Mouse (Mus musculus) mouse trophoblast stem cell (cell line): ENCODE results near the gene Elmod1.

Source experiments
- in situ Hi-C, 2 experiments: fragments of 300-500 bp; cut with MseI, MboI; formaldehyde crosslinking; loops; 2 replicates in 1 of 2; 3 replicates in 1 of 2; pipeline ENCODE4 v1.15.1; 2025

Elmod1 gene

DNA sequence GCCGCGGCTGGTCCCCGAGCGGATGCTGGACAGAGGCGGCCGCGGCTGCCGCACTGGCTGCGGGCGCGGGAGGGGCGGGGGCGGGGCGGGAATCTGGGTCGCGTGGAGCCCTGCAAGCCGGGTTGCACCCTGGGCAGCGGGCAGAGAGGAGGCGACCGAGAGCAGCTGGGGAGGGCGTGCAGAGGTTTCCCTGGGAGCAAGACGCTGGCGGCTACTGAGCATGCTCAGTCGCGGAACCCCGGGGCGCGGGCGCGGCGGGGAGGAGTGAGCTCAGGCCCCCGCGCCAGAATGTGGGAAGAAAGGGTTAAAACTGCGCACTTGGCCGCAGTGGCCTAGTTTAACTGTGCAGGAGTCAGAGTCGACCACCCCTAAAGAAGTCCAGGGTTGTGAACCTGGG is at the start of gene Elmod1:
Gene Elmod1, minus strand, starts transcription at position 180 of the 397 bp plus-strand sequence.
- in situ Hi-C loops: no loop called here

DNA sequence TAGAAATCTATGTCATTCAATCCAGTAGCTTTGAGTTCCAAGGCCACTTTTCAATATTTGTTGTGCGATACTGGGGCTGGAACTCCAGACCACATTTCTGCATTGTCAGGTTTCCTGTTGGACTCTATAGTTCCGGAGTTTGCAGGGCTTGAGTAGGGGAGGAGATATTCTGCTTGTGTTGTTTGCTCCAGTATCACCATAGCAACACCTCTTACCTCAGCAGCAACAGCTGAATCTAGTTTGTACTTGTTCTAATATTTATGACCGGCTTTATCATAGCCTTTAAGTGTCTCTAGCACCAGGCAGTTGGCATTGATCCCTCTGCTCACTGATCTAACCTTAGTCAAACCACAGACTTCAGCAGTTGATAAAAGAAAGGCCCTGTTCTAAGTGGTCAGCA is 47.7 kb upstream of the Elmod1 start:
- in situ Hi-C loops: no loop called here

DNA sequence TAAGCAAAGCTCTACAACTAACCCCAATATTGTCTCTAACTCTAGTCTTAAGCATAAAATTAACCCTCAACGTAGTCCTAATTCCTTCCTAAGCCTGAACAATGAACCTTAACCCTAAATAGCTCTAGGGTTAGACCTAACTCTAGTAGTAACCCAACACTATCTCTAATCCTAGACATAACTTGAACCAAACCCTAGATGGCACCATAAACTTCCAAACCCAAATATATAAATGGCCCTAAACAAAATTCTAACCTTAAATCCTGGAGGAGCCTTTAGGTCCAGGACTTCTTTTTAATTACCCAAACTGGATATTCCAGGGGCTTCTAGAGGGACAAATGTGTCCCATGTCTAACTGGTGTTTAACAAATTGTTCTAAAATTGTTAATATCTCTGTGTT is 19.4 kb upstream of the Elmod1 start:
- in situ Hi-C loops: loop anchor here in 1 of 2 experiments (5.0 kb wide), 1 partner anchor 118 kb away; no protein-coding TSS in a partner anchor

DNA sequence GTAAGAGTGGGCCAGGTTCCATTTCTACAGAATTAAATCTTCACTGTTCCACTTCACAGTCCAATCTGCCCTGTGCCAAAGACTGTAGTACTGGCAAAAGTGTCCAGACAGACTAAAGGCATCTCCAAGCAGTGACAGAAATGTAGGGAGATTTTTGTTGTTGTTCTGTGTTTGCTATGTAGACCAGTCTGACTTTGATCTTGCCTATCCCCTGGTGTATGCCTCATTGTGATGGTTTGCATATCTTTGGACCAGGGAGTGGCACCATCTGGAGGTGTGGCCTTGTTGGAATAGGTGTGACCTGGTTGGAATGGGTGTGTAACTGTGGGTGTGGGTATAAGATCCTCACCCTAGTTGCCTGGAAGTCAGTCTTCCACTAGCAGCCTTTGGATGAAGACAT is 17.5 kb upstream of the Elmod1 start:
- in situ Hi-C loops: loop anchor here in 1 of 2 experiments (5.0 kb wide), 1 partner anchor 120 kb away; no protein-coding TSS in a partner anchor

DNA sequence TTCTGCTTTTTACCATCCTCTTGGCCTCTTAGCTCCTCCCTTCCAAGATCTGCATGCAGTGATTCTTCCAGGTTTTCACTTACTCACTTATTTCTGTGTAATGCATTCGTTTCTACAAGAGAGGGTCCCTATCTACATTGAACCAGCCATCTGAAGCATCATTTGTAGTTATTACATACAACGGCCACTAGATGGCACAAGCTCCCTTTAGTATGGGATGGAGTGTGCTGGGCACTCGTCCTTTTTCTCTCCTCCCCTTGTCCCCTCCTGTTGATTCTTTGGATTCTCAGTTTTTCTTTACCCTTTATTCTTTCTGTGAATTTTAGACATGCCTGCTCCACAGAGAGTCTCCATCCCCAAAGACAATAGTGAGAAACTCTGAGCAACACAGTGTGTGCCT is 15.8 kb upstream of the Elmod1 start:
- in situ Hi-C loops: loop anchor here in 1 of 2 experiments (5.0 kb wide), 1 partner anchor 121 kb away; no protein-coding TSS in a partner anchor

DNA sequence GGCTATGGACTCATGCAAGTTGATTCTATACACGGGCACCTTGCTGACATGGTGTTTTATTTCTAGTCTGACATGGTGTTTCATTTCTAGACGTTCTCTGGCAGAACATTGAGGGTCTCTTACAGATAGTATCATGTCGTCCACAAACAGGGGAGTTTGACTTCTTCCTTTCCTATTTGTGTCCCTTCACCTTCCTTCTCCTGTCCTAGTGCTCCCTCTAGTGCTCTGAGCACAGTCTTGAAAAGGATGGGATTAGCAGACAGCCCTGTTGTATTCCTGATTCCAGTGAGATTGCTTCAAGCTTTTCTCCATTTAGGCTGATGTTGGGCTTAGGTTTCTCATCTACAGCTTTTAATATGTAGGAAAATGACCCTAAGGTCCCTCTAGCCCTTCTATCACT is 11.9 kb upstream of the Elmod1 start:
- in situ Hi-C loops: loop anchor here in 1 of 2 experiments (10.0 kb wide), 1 partner anchor 92 kb away; no protein-coding TSS in a partner anchor

DNA sequence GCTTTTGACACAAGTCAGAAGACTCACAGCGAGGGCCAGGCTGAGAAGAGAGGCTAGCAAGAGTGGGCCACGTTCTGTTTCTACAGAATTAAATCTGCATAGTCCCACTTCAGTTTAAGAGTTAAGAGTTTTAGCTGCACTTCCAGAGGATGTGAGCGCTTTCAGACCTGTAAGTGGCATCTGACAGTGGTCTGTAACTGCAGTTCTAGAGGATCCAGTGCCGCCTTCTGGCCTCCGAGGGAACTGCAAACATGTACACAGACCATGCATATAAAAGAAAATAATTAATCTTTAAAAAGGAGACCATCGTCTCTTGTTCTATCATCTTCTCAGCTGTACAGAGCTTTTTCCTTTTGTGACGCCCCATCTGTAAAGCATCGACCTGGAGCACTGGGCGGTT is 9.8 kb upstream of the Elmod1 start:
- in situ Hi-C loops: loop anchor here in 1 of 2 experiments (10.0 kb wide), 1 partner anchor 90 kb away; no protein-coding TSS in a partner anchor

DNA sequence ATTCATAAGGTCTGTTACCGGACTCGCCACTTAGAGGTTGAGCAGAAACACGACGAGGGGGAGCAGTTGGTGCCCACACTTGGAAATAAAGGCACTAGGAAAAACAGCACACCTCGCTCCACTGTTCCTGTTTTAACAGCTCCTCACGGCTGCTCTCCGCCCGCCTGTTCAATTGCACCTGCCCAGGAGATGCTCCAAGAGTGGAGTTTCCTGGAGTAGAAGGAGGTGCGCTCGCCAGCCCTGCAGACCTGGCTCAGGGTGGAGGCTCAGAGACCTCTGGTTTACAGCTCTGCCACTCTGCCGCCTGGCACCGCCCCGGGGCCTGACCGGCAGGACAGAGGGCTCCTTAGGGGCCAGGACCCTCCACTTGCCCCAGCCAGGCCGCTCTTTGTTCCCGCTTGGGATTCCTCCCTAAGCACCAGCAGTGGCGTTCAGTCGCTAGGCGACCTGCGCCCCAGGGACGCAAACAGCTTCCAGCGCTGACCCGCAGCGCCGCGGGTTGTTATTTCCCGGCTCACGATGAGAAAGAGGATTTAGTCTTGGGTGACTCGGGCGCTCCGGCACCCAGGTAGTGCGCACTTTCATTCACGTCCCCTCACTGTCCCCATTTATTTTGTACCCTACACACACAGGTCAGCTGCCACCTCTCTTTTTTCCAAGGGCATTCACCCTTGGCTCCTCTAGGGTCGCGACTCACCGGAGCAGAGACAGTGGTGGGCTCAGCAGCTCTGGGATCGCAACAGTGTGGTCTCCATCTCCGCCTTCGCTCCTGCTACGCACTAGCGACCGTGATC is 576 bp downstream of the Elmod1 start:
- in situ Hi-C loops: no loop called here

DNA sequence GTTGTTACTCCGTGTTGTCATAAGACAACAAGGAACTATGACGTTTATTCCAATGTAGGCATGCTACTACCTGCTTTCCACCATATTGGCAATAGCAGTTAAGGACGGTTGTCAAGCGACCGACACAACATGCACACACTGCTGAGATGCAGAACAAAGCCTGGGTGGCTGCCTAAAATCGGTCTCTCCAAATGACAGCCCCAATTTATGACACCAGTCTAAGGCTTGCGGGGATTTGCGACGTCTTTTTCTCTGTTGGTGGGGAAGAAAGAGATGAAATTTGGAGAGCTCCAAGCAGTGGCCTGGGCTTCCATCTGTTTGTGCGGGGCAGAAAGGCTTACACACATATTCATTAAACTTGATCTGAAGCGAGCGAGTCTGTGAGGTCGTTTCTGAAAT is 1.2 kb downstream of the Elmod1 start:
- in situ Hi-C loops: no loop called here

DNA sequence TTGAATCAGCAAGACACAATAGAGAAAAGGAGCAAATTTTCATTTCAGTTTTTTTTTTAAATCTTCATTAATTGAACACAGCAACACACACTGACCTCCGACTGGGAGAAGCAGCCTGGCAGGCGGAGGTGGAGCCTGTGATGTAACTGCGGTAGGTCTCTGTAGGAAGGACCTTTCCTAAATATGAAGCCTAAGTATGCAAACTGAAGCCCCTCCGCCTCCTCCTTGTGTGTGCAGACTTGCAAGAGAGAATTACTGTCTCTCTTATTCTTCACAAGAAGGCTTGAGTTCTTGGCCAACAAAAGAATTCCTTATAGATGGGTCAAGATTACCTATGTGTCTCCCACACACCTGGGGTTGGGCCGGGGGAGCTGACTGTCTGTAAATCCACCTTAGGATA is 1.9 kb downstream of the Elmod1 start:
- in situ Hi-C loops: no loop called here

DNA sequence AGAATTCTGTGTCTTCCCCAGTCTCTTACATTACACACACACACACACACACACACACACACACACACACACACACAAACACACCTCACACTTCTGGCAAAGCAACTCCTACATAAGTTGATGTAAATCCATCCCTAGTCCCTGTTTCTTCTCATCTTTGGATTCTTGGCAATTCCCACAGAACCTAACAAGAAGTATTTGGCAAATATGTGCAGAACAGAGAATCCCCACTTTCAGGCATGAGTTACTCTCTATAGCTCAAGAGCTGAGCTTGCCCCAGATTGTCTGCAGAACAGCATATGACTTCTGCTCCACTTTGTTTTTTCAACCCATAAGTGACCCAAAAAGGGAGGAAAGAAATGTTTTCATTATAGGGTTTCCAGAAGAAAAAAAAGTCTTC is 2.7 kb downstream of the Elmod1 start:
- in situ Hi-C loops: no loop called here

DNA sequence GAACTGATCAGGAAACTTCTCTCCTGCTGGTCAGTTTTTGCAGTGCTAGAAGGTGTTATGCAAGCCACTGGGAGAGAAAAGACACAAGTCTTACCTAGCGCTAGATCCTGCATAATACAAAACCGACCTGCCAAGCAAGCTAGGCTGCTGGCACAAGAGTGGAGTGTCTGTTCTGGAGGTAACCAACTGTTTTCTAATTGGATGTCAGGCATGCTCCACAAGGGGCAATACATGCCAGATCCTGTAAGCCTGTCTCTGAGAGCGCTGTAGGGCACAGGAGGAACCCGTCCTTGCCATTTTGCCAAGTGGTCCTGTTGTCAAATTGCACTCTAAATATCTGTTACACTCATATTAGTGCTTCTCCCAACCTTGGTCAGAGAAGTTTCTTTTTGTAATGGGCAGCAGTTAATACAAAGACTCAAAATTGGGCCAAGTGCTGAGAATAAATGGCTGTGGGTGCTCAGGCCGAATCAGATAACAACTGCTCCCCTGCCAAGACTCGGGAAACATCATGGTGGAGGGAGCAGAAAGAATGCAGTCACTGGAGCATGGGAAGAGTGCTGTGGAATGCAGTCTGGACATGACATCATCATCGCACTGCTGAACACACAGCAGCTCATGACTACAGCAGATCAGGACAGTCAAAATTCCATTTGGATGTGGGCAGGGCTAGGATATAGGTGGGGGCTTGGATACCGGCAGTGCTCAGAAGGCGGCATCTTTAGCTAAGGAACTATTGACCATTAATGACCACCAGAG is 7.3 kb downstream of the Elmod1 start:
- in situ Hi-C loops: no loop called here

DNA sequence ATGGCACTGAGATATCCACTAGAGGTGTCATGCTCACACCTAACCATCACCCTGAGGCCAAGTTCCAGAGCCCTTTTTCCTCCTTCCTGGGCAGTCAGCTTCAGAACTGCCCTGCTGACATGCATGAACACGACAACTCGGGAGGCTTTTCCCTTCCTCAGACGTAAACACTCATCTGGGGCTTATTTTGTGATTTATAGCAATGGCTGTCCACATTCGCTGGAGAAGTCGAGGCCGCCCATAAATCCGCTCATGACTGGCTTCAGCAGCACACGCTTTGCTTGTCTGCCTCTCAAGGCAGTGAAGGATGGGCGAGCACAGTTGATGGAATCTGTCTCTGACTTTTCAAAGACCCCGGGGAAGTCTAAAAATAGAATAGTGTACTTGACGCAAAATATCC is 18.1 kb downstream of the Elmod1 start:
- in situ Hi-C loops: no loop called here

DNA sequence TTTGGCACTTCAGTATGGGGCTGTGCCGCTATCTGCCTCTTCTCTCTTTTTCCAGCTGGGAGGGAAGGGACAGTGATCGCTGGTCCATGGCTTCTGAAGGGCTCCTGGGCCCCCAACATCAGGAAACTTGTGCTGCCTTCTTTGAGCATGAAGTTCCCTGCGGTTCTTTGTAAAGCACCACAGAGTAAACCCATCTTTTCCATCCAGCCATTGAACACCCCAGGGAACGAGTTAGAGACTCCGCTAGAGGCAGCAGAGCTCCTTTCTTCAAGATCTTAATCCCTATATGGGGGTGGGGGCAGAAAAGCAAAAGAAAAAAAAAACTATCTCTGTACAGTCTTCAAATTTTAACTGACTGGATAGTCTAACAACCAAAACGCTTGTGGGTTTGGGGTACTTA is 20.2 kb downstream of the Elmod1 start:
- in situ Hi-C loops: no loop called here

DNA sequence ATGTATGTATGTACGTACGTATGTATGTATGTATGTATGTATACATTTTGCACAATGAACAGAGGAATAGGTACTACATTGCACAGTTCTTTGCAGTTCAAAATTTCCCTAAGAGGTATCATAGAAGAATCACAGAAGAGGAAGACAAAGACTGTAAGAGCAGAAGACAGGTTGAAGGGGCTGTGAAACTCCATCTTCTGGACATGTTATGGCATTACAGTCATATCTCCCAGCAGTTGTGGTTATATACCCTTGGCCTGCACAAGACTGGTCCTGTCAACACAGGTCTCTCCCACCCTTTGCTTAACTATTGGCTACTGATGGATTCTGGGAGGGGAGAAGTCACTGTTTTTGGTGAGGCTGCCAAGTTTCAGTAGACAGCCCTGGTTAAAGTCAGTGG is 27.6 kb downstream of the Elmod1 start:
- in situ Hi-C loops: no loop called here

DNA sequence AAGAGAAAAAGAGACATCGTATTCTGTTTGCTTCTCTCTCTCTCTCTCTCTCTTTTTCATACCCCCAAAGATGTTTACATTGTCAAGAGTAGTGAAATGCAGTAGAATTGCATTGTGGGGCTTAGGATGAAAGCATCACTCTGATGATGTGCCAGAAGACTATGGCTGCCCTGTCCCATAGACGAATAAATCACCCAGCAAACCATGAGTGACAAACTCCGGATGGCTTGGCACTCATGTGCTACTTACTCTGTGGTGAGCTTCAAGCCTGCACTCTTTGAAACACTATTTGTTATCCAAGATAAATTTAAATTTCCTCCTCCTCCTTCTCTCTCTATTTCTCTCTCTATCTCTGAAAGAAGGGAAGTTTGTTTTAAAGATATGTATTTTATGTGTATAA is 36.5 kb downstream of the Elmod1 start:
- in situ Hi-C loops: no loop called here

DNA sequence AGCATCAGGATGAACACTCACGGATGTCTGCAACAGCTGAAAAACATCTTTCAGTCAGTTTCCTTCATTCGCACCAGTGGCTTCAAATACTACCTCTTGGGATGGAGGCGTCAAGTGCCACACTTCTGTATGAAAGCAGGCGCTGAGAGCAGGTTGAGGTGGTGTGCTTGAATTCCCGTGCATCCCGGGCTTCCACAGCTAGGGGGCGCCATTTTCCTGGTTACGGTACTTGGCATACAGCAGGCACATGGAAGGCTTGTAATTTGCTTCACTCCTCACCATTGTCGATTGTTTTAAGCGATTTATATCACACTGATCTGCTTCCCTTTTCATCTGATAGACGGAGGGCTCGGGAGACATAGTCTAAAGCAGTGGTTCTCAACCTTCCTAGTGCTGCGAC is 40.9 kb downstream of the Elmod1 start:
- in situ Hi-C loops: no loop called here

DNA sequence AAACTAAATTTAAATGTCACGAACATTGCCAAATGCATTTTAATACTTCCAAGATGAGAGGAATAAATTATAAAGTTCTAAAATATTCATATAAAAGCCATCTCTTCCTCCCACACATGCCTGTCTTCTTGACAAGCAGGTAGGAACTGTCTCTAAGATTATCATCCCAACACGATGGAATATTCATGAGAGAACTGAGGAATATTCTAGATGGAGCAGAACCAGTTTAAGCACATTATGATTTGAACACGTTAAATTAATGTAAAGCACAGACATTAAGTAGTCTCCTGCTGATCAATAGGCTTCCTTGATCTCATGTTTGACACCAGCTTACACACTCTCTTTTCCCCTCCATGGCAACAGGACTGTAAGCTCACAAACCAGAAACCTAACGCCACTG is 41.7 kb downstream of the Elmod1 start:
- in situ Hi-C loops: no loop called here

DNA sequence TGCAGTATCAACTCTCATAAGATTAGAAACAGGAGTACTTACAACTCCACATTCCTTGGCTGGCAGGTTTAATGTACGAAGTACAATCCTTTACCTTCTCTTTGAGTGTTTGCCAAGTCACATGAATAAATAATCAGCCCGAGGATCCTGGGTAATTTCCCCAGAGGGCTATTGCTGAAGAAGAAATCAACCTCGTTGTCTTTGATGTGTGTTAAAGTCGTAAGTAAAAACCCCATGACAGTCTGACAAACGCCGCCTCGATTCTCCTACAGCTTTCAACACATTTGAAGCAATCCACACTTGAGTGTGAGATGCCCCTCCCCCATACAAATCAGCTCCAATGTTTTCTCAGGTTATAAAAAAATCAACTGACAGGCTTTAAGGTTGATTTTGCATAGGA is 44.2 kb downstream of the Elmod1 start:
- in situ Hi-C loops: no loop called here

DNA sequence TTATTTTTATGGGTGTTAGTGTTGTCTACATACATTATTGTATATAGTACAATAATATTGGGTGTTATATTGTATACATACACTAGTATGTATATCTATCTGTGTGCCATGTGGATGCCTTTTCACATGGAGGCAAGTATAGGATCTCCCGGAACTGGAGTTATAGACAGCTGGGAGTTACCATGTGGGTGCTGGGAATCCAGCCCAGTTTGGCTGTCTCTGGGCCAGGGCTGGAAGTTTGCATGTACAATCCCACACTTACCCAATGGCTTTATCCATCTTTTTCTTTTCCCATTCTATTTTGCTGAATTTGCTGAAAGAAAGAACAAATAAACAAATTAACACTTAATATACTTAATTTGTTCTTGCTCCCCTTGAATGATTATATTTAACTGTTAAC is 54.0 kb downstream of the Elmod1 start:
- in situ Hi-C loops: no loop called here

DNA sequence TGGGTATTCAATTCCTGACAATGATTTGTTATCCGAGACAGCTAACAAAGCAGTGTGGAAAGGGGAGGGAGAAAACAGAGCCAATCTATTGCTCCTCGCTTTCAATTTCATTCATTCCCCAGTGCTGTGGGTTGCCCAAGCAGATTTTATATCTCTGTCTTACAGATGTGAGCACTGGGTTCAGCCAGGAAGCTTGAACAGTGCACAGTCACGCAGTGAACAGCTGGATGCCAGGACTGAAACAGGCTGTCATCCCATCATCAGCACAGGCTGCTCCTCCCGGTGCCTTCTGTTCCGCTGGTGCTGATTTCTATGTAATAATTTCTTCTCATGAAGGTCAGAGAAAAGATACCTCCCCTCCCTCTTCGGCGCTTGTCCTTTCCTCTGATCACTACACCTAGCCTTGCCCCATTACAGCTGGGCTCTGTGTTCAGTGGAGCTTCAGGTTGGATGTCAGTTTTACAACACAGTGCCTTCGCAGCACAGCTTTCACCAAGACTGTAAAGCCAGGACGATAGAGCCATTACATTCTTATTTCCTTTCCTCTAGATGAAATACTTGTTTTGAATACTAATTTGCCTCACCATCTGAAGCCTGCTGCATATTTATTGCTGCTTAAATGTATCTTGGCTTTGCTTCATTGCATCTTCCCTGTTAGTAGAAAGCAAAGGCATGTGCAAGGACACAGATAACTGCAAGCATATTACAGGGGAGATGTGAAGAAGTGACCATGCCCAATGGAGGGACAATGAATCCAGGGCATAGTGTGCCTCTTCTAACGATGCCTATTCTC is 59.0 kb downstream of the Elmod1 start:
- in situ Hi-C loops: no loop called here

DNA sequence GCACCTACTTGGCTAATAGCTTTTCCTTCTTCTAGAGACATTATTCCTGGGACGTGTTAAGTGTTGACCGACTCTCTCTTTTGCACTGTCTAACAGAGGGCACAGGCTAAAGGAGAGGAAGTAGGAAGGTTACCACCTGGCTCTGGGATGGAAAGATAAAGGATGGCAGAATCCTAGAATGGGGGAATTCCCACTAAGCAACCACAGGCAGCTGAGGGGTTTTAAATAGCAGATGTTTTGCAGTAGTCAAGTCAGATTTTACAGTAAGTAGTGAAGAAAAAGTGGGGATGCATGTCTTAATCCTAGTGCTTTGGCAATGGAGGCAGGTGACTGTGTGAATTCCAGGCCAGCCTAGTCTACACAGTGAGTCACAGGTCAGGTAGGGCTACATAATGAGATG is 64.3 kb downstream of the Elmod1 start:
- in situ Hi-C loops: no loop called here
